Mouse (Mus musculus): ENCODE measurements at regions not wholly inside any gene's neighbourhood (a gene's known extent, or its start where the extent isn't known, plus 50 kb on each side); places are given as distances from the start of the nearest gene placed in this dataset.

DNA sequence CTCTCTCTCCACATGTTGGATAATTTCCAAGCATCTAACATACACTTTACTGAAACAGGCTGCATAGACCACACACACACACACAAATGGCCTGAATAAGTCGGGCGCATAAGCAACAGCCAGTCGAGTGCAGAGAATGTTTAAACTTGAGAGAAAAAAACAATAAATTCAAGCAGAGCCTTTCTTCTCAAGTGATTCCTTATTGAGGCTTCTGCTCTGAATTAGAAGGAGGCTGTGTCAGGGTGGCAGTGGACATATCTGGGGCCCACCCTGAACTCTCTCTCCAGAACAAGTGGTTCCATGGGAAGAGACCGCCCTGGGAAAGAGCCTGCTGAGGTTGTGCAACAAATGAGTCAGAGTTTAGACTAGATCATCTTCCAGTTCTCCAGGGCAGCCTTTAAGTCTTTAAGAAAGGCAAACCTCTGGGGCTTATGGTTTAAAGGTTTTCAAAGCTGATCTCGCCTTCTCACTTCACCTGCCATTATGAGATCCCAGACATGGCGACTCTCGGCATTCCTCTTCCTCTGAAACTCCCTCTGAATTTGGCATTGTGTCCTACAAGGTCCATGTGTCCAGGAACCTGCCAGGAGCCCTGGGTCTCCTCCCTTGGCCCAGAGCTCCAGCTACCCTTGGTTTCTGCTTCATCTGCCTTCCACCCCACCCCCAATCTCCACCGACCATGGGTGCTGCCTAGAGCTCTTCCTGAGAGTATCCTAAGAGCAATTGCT lies 445.3 kb downstream of the Wdr11 start:
- no peak for DNase-seq (ENCODE audit: low spot score)

DNA sequence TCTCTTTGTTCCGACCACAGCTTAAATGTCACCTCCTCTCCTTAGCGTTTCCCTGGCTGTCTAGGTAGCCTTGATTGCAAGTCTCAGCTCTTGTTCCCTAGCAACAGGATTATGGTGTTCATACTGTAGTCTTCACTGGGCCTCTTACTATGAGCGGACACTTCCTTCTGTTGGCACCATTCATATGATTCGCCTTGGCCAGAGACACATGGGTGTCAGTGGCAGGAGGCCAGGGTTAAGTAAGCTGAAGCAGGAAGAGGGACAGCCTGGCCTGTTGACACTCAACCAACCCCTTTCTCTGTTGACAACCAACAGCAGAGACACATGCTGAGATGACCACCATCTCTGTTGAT lies 445.9 kb downstream of the Wdr11 start:
- no peak for DNase-seq (ENCODE audit: low spot score)

DNA sequence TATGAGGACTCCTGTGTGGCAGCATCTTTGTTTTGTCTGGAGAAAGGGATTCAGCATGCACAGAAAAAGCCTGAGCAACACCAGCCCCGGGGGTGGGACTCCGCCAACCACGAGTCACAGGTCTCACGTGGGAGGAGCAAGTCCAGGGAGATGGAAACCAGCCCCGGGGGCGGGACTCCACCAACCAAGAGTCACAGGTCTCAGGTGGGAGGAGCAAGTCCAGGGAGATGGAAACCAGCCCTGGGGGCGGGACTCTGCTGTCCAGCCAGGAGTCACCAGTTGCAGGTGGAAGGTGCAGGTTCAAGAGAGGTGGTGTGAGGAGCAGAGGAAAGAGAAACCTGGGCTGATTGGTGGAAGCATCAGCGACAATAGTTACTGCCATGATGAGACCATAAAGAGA lies 448.9 kb downstream of the Wdr11 start:
- no peak for DNase-seq (ENCODE audit: low spot score)

DNA sequence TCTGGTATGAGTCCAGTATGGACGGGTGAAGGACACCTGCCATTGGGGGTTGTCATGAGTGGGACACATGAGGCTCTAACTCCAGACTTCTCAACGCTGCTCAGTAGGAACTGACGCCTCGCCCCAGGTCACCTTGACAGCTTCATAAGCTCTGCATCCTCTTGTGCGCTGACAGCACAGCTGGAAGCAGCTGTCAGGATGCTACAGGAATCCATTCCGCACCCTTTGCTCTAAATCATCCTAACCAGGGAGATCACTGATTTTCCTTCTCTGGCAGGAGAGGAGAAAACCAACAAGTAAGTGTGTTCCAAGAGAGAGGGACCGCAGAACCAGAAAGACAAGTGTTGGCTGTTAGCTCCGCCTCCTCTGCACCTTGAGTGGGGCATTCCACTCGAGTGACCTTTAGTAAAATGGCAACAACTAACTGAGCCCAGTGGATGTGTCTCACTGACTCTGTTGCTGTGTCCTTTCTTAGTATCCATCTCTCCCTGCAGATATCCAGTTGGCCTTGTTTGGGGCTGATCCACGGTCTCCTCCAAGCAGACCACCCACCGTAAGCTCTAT lies 449.8 kb downstream of the Wdr11 start:
- DNase-seq (ENCODE audit: low spot score), result no peak

DNA sequence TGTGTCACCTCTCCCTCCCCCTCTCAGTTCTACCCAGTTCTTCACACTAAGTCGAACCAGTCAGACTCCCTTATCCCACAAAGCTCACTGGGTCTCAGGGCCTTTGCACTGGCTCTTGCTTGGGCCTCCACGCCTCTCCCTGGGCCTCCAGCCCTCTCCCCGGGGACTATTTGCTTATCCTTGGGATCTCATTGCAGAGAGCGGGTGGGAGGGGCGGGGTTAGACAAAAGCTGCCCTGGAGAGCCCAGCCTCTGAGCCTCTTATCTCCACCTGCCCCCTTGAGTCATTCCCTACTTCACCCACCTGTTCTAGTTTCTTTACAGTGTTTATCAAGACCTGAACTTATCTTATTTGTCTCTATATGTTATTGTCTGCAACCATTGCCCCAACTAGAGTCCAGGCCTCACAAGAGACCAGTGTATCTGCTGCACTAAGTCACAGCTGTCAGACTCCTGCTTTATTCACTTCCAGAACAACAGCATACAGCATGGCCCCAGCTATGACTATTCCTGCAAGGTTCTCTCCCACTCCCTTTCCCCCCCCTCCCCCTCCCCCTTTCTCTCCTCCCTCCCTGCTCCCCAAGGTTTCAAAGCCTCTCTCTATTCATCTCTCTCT lies 450.7 kb downstream of the Wdr11 start:
- DNase-seq (ENCODE audit: low spot score), result no peak

DNA sequence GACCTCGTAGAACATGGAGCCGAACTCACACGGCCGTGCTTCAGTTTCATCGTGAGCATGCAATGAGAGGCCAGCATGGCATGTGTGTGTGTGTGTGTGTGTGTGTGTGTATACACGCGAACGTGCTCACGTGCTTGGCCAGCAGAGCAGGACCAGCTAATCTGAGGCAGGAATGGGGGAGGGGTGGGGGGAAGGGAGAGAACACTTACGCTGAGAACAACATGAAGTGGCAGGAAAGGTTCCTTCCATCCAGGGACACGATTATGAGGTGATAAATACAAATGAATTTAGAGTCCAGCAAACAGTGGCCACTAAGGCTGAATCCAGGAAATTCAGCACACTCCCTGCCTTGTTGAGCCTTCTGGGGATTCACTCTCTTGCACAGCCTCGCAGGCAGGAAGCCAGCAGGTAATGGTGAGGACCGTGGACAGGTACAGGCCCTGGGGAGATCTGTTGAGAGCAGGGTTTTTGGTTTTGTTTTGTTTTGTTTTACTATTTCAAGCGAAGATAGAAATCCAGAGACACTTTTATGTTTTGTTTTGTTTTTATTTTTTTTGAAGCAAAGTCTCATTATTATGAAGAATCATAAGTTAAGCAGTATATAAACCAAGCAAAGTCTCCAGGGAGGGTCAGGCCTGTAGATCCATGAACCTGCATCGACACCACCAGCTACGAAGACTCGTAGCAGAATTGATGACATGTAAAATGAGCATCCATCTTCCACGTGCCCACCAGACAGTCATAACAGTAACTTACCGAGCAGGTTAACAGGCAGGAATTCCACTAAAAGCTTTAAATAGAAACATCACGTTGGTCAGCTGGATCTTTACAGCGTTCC lies 452.0 kb downstream of the Wdr11 start:
- DNase-seq (ENCODE audit: low spot score), result no peak

DNA sequence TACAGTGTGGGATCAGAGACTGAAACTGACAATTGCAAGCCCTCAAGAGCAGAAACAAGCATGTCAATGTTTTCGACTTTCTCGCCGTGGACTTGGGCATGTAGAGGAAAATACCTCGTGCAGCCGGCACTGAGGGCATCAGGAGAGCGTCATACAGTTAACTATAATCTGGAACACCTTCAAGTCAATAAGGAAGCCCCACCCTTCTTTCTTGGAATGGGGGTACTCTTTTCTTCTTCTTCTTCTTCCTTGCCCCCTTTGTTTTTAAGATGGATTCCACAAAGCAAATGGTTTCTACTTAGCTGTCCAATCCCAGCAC lies 452.5 kb downstream of the Wdr11 start:
- DNase-seq (ENCODE audit: low spot score), result no peak

DNA sequence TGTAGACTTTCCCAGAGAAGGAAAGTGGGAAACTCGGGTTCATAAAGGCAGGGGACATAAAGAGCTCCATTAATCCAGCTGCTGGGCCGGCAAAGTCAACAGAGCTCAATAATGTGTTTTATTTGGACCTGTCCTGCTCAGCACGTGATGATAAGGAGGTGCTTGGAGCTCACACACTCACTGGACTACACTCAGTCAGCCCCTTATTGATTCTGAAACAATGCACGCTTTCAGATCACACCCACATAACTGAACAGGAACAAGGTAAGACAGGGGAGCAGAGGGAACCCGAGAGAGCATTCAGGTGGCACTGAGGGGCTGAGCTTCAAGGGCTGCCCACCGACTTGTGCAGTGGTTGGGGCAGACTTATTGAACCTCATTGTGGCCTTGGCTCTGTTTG lies 452.9 kb downstream of the Wdr11 start:
- no peak for DNase-seq (ENCODE audit: low spot score)

DNA sequence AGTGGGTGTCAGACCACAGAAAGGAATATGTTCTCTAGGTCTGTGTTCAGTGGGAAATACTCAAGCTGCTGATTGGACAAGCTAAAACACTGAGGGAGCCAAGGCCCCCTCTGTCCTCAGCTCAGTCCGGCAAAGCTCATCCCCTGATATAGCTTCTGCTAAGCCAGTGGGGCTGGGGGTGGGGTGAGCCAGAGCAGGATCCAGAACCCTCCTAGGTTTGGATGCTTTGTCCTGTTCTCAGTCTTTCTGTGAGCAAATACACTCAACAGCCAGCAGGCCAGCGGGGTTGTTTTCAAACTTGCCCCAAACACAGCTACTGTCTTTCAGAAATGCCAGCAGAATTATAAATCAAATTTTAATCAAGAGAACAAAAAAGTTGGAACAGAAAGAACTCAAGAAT lies 454.4 kb downstream of the Wdr11 start:
- DNase-seq (ENCODE audit: low spot score), result no peak

DNA sequence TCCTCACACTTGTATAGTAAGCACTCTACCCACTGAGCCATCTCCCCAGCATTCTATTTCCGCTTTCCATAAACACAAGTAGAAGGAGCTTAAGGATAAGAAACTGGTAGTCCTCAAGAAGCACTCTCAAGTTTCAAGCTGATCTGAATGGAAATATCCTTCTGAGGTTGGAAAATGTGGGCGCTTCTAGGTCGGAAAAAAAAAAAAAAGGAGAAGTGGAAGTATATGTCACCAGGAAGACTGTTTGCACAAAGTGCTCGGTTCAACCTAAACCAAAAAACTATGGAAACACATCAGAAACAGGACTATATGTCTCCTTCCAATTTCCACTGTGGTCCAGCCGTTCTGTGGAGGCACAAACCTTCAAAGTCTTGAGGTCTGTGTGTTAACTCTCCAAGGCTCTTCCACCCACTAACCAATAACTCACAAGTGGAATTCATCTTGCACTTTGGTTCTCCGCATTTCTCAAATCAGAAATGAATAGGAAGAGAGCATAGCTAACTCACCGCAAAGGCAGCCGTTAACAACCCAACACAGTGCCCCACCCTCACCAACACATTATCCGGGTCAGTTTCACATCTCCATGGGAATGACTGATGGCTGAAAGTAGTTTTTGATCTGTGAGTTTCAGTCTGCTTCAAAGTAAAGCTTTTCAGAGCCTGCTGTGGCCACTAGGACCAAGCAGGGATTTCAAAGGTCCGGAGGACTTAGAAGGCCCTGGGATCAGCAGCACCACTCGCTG lies 455.8 kb downstream of the Wdr11 start:
- DNase-seq (ENCODE audit: low spot score), result no peak

DNA sequence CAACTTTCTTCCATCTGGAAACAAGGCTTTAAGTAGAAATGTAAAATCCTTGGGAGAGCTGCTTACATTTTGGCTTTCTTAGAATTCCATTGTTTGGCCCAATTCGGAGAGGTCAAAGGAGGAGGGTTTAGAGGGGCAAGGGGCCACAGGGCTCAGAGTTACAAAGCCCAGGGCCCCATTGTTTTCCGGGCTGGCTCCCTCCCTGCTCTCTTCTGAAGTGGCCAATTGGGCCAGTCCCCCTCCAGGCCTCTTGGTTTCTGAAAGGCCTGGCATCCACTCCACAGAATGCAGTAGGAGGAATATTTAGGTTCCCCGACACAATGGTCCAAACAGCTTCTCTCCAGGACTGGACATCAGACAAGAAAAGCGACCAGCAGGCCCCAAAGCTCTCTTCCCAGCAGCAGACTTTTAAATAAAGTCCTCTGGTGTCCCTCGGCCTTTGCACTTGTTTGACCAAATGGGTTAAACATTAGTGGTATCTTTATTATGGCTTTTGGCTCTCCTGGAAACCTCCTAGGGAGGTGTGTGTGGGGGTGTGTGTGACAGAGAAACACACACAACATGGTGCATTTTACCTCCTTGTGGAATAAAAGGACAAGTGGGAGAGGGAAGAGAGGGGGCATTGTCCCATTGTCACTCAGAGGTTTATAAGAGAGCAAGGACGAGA lies 456.6 kb downstream of the Wdr11 start:
- no peak for DNase-seq (ENCODE audit: low spot score)

DNA sequence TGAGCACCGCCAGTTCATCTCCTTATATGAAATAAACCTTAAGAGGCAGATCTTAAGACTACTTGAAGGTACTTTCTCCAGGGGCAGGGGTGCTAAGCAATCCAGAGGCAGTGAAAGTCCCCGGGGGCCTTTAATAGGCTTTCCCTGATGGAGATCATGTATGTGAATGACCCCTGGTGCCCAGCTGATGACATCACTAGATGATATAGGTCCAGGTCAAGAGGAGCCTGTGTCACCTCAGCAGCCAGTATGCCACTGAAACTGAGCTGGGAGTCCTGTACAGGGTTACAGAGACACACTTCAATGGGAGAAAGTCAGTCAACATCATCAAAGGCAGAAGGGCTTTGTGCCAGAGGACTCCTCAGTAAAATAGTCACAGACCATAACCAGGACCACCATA lies 457.8 kb downstream of the Wdr11 start:
- DNase-seq (ENCODE audit: low spot score), result no peak

DNA sequence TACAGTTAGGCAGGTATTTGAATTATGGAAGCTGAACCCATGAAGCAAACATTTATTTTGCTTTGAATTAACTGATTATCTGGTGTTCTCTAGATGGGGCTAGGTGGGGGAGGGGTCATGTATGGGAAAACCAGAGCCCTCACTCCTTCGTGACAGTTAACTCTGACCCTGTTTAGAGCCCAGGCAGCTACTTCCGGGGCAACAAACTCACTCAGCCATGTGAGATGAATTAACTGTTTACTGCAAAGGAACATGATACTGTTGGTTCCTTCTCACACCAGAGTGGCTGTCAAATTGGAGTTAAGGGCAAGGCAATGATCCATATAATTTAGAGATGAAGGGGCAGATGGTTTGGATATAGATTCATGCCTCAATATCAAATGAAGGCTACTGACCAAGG lies 458.5 kb downstream of the Wdr11 start:
- DNase-seq (ENCODE audit: low spot score), result no peak

DNA sequence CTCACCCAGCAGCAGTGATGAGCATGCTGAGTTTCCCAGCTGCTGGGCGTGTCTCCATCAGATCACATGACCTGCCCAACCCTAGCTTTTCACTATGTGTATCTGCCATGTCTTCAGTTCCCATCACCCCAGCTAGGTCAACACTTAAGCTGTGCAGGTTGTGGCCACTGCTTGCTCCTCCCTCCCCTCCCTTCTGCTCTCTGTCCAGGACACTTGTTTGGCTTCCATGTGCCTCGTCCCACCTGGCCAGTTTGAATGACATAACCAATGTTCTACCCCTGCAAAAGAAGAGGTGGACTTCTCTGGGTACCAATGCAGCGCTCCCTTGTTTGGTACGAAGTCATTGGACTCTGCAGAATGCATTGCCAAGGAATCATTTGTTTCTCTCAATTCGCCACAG lies 460.7 kb downstream of the Wdr11 start:
- no peak for DNase-seq (ENCODE audit: low spot score)

DNA sequence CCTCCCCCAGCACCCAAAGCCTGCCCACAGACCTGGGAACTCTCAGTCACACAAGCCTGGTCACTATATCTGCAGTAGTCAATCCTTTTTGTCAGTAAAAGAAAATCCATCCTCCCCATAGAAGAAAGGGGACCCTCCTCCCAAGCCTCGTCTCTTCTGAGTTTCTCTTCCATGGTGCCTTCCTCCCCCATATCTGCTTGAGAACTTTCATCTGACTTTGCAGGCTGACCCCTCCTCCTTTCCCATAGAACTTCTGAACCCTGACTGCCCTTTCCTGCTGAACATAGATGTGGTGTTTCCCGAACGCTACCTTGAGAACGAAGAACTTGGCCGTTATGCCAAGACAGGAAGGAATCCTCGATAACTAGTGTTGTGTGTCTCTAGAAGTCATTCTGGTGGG lies 462.5 kb downstream of the Ate1 start:
- DNase-seq (ENCODE audit: low spot score), result no peak

DNA sequence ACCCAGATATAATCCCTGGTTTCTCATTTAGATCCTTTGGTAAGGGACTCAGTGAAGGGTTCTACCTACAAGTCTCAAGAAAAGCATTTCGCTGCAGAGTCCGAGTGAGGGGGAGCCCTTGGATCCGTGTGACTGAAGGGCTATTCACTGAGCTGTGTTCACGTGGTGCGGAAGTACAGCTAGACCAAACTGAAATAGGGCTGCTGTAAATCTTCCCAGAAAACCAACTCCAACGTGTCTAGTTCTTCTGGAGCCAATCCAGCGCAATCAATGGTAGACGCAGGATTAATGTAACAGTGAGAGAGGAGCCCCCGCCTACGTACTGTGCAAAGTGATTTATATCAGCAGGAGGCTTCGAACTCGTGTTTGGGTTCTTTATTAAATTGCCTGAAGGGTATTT lies 461.9 kb downstream of the Ate1 start:
- no peak for DNase-seq (ENCODE audit: low spot score)

DNA sequence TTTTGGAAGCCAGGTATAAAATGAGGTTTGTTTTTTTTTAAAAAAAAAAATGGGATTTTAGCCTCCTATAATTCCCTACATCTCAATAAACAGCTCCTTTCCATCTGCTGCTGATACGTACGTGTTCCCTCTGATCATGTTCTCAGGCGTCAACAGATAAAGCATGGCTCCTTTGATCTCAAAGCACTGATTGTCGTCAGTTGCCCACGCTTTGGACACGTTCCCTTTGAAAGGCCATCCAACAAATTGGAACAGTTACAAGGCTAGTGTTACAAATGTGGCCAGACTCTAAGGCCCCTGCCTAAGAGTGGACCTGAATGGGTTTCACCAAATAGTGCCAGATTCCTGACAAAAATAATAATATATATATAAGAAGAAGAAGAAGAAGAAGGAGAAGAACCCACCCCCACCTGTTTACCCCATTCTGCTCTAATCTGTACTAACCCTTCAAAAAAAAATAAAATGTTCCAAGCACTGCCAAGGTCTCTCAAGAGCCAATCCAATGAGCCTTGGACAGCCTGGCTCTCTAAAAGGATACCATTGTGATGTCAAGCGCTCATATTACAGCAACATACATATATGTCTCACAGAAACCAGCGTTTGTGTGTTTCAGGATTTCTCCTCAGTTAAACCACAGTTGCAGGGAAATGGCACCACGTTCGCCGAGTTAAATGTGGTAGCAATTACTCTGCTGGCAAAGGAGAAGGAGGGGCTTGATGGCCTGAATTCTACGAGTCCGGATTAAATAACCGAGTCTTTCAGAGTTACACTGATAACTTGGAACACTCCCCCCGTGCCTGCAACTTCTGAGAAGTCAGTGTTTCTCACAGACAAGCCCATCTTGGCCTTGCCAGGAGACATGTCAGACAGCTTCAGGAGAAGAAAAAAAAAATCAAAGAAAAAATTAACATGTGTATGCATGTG lies 460.2 kb downstream of the Ate1 start:
- no peak for DNase-seq (ENCODE audit: low spot score)

DNA sequence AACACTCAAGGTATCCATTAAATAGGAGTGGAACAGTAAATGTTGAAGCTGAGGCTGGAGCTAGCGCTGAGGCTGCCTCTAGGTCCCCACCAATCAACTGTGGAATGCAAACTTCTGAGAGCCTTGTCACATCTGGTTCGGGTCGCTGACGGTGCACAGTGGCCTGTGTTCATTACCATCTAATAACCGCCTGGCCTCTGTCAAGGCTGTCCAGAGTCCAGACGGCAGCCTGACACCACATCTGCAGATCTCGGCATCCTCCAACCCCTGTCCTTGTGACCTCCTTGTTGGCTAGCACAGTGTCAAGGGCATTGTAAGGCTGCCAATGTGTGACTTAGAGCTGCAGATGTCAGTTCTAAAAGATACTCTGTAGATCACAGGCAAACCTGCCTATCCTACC lies 455.7 kb downstream of the Ate1 start:
- DNase-seq (ENCODE audit: low spot score), result no peak

DNA sequence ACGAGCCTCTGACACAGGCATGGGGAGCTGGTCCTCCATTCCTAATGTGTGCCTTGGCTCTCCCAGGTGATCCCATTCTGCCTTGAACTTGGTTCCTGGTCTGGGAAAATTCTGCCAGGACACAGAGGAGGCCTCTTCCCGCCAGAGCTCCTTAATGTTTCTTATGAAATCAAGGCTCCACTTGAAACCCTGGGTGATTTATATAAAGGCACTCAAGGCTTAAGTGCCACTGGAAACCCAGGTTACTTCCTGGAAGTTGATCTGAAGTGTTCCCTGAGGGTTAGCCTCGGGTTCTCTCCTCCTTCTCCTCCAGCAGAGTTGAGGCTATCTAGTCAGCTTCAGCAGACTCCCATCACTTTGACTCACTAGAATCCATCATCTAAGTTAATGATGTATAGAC lies 451.9 kb downstream of the Ate1 start:
- DNase-seq (ENCODE audit: low spot score), result no peak

DNA sequence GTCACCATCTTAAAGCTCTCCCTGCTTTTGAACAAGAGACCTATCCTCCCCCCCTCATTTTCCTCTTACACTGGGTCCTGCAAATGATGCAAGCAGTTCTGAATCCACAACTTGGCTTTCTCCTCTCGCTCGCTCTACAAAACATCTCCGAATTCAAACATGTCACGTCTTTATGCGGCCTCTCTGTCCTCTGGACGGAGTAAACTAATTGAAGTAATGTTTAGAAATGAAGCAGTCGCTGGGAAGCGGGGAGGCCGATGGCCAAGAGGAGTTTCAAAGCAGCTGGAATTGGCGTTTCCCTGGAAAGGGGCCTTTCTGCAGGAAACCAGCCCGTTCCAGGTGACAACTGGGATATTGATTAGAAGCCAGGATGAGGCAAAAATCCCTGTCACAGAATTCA lies 446.8 kb downstream of the Ate1 start:
- DNase-seq (ENCODE audit: low spot score), result no peak

Data from ovary, postnatal 10 days (tissue).